Mouse (Mus musculus): ENCODE measurements around the gene Ifi211. TPM values are rescaled to one million over a fixed set of nuclear protein-coding genes. Genes with fewer than 3 reads are reported as not detected.

Ifi211 gene
- 0.07 TPM in 2 replicates for polyA plus RNA-seq (2012; rRNA removed)

GRCm38 (mm10) chr1:173912548-173913255, at the start of gene Ifi211:
Gene Ifi211 (minus strand): TSS chr1:173913046.

GRCm38 (mm10) chr1:173941924-173942779, 29.3 kb upstream of the Ifi211 start, which contains the start of the genes Mndal and Ifi203:
Gene Mndal (minus strand): TSS chr1:173942491.
Gene Ifi203 (minus strand): TSS chr1:173942672.

Other genes starting within 250 kb of the Ifi211 start
- gene Ifi208, start 239.4 kb downstream of the Ifi211 start, polyA plus RNA-seq (2012; rRNA removed): 0.28 and 0.45 TPM in 2 replicates
- gene Ifi207, start 171.3 kb downstream of the Ifi211 start, polyA plus RNA-seq (2012; rRNA removed): 1.1 TPM in 2 replicates
- 0.17 and 0.29 TPM in 2 replicates for gene Ifi204, start 146.1 kb downstream of the Ifi211 start, polyA plus RNA-seq (2012; rRNA removed)
- gene Mndal, start 29.4 kb upstream of the Ifi211 start, polyA plus RNA-seq (2012; rRNA removed): 0.36 and 1.5 TPM in 2 replicates
- gene Ifi203, start 29.6 kb upstream of the Ifi211 start, polyA plus RNA-seq (2012; rRNA removed): 1.0 and 1.1 TPM in 2 replicates
- 0.14 TPM in 1 of 2 replicates, not detected in the other for gene Ifi202b, start 69.7 kb upstream of the Ifi211 start, polyA plus RNA-seq (2012; rRNA removed)
- gene Ifi205, start 118.8 kb upstream of the Ifi211 start, polyA plus RNA-seq (2012; rRNA removed): 0.21 and 0.25 TPM in 2 replicates
- 0.07 and 0.15 TPM in 2 replicates for gene Olfr433, start 127.7 kb upstream of the Ifi211 start, polyA plus RNA-seq (2012; rRNA removed)
- 0.37 TPM in 1 of 2 replicates, not detected in the other for gene Olfr432, start 136.2 kb upstream of the Ifi211 start, polyA plus RNA-seq (2012; rRNA removed)
- not detected in 2 replicates for gene Olfr430, start 153.6 kb upstream of the Ifi211 start, polyA plus RNA-seq (2012; rRNA removed)
- not detected in 2 replicates for gene Olfr429, start 171.3 kb upstream of the Ifi211 start, polyA plus RNA-seq (2012; rRNA removed)
- gene Olfr427, start 183.8 kb upstream of the Ifi211 start, polyA plus RNA-seq (2012; rRNA removed): not detected in 2 replicates
- not detected in 2 replicates for gene Olfr231, start 208.1 kb upstream of the Ifi211 start, polyA plus RNA-seq (2012; rRNA removed)
- 0.13 TPM in 1 of 2 replicates, not detected in the other for gene Olfr424, start 218.5 kb upstream of the Ifi211 start, polyA plus RNA-seq (2012; rRNA removed)
- gene Olfr420, start 242.6 kb upstream of the Ifi211 start, polyA plus RNA-seq (2012; rRNA removed): not detected in 2 replicates